Mouse (Mus musculus): ENCODE results near the gene Ttc34. TPM values are rescaled to one million over a fixed set of nuclear protein-coding genes. Genes with fewer than 3 reads are reported as not detected.

Gene Ttc34
- total RNA-seq, 1 experiment from 2014 or later, result not detected

GRCm38 (mm10) chr4:154855721-154856479, 18.6 kb downstream of the Ttc34 start:
- ATAC-seq (ENCODE audit: extremely low read depth, insufficient number of reproducible peaks, low FRiP score, poor library complexity, severe bottlenecking), result no peak

GRCm38 (mm10) chr4:154856480-154856837, 19.2 kb downstream of the Ttc34 start:
- no peak for ATAC-seq (ENCODE audit: extremely low read depth, insufficient number of reproducible peaks, low FRiP score, poor library complexity, severe bottlenecking)

GRCm38 (mm10) chr4:154856882-154857281, 19.6 kb downstream of the Ttc34 start:
- no peak for ATAC-seq (ENCODE audit: extremely low read depth, insufficient number of reproducible peaks, low FRiP score, poor library complexity, severe bottlenecking)

GRCm38 (mm10) chr4:154857366-154858240, 20.3 kb downstream of the Ttc34 start:
- no peak for ATAC-seq (ENCODE audit: extremely low read depth, insufficient number of reproducible peaks, low FRiP score, poor library complexity, severe bottlenecking)

GRCm38 (mm10) chr4:154858601-154859000, 21.3 kb downstream of the Ttc34 start:
- no peak for ATAC-seq (ENCODE audit: extremely low read depth, insufficient number of reproducible peaks, low FRiP score, poor library complexity, severe bottlenecking)

GRCm38 (mm10) chr4:154861967-154862366, 24.7 kb downstream of the Ttc34 start:
- no peak for ATAC-seq (ENCODE audit: extremely low read depth, insufficient number of reproducible peaks, low FRiP score, poor library complexity, severe bottlenecking)

GRCm38 (mm10) chr4:154863436-154863935, 26.2 kb downstream of the Ttc34 start:
- no peak for ATAC-seq (ENCODE audit: extremely low read depth, insufficient number of reproducible peaks, low FRiP score, poor library complexity, severe bottlenecking)

GRCm38 (mm10) chr4:154864271-154864771, 27.1 kb downstream of the Ttc34 start:
- ATAC-seq (ENCODE audit: extremely low read depth, insufficient number of reproducible peaks, low FRiP score, poor library complexity, severe bottlenecking), result peak; percentile 49

- ATAC-seq (ENCODE audit: extremely low read depth, insufficient number of reproducible peaks, low FRiP score, poor library complexity, severe bottlenecking), result no peak
Measured at GRCm38 (mm10) chr4:154864961-154865760, 27.9 kb downstream of the Ttc34 start.

- ATAC-seq (ENCODE audit: extremely low read depth, insufficient number of reproducible peaks, low FRiP score, poor library complexity, severe bottlenecking), result no peak
Measured at GRCm38 (mm10) chr4:154866391-154866790, 29.1 kb downstream of the Ttc34 start.

- ATAC-seq (ENCODE audit: extremely low read depth, insufficient number of reproducible peaks, low FRiP score, poor library complexity, severe bottlenecking), result no peak
Measured at GRCm38 (mm10) chr4:154867257-154867656, 30.0 kb downstream of the Ttc34 start.

- no peak for ATAC-seq (ENCODE audit: extremely low read depth, insufficient number of reproducible peaks, low FRiP score, poor library complexity, severe bottlenecking)
Measured at GRCm38 (mm10) chr4:154869440-154869839, 32.2 kb downstream of the Ttc34 start, which contains the start of gene Mmel1. Gene Mmel1 (plus strand): TSS chr4:154869585.

GRCm38 (mm10) chr4:154870721-154871120, 33.5 kb downstream of the Ttc34 start:
- no peak for ATAC-seq (ENCODE audit: extremely low read depth, insufficient number of reproducible peaks, low FRiP score, poor library complexity, severe bottlenecking)

GRCm38 (mm10) chr4:154871757-154872251, 34.5 kb downstream of the Ttc34 start:
- ATAC-seq (ENCODE audit: extremely low read depth, insufficient number of reproducible peaks, low FRiP score, poor library complexity, severe bottlenecking), result no peak

- no peak for ATAC-seq (ENCODE audit: extremely low read depth, insufficient number of reproducible peaks, low FRiP score, poor library complexity, severe bottlenecking)
Measured at GRCm38 (mm10) chr4:154873186-154873585, 35.9 kb downstream of the Ttc34 start.

GRCm38 (mm10) chr4:154877864-154878548, 40.7 kb downstream of the Ttc34 start:
- ATAC-seq (ENCODE audit: extremely low read depth, insufficient number of reproducible peaks, low FRiP score, poor library complexity, severe bottlenecking), result peak; percentile 99

GRCm38 (mm10) chr4:154880730-154881129, 43.5 kb downstream of the Ttc34 start:
- ATAC-seq (ENCODE audit: extremely low read depth, insufficient number of reproducible peaks, low FRiP score, poor library complexity, severe bottlenecking), result no peak

GRCm38 (mm10) chr4:154882014-154882659, 44.9 kb downstream of the Ttc34 start:
- no peak for ATAC-seq (ENCODE audit: extremely low read depth, insufficient number of reproducible peaks, low FRiP score, poor library complexity, severe bottlenecking)
